Mouse (Mus musculus): Measurements from ENCODE around the gene Vnn1. TPM values are rescaled to one million over a fixed set of nuclear protein-coding genes. Genes with fewer than 3 reads are reported as not detected.

The Vnn1 gene
- polyA plus RNA-seq (2015; fragmentation: Nextera tagmentation; extraction: Ambion mirVana), result 2.1 and 2.2 TPM in 2 replicates

DNA sequence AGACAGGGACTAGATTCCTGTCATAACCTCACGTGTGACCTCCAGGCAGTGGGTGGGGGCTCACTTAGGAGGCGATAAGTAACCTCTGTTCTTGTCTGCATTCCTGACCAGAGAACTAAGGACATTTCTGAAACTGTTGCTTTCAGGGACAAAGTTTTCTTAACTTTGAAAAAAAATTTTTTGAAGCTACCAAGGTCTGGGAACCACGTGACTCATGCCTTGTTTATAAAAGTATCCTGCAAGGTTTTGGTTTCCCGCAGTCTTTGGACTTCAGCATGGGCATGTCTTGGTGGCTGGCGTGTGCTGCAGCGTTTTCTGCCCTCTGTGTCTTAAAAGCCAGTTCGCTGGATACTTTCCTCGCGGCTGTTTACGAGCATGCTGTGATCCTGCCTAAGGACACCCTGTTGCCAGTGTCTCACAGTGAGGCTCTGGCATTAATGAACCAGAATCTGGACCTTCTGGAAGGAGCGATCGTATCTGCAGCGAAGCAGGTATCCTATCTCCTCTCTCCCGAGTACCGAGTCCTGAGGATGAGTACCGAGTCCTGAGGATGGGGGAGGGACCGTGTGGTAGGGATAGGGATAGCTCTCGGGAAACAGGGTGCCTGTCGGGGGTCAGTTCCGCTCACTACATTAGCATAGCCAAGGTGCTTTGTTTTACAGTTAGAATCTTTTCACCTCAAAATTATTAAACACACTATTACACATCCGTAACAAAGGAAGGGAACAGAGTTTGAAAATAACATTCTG, at the start of gene Vnn1:
Vnn1 (plus strand) TSS at position 88 of the 749 bp plus-strand sequence.
- H3K36me3 ChIP-seq, result no peaks in the 10 kb centered on the region
- no peaks in the 10 kb centered on the region for H3K27me3 ChIP-seq
- H3K9me3 ChIP-seq (replicated peaks), result no peaks in the 10 kb centered on the region
- no peak for ATAC-seq (replicated peaks; ENCODE audit: insufficient number of reproducible peaks, insufficient read depth, low FRiP score, low read depth)
- 12% methylated on average over 21 of the region's 21 CpGs for WGBS
- H3K9ac ChIP-seq, result peak within 1 kb of the TSS; percentile 51
- H3K4me3 ChIP-seq, result peak within 1 kb of the TSS; percentile 45
- peaks cover 8% of the 10 kb centered on the region; the same call in 1 of the 2 replicates for H3K4me1 ChIP-seq (replicated peaks)
- no peak within 1 kb of the TSS for H3K27ac ChIP-seq
- H3K4me2 ChIP-seq, result peak within 1 kb of the TSS; percentile 69

DNA sequence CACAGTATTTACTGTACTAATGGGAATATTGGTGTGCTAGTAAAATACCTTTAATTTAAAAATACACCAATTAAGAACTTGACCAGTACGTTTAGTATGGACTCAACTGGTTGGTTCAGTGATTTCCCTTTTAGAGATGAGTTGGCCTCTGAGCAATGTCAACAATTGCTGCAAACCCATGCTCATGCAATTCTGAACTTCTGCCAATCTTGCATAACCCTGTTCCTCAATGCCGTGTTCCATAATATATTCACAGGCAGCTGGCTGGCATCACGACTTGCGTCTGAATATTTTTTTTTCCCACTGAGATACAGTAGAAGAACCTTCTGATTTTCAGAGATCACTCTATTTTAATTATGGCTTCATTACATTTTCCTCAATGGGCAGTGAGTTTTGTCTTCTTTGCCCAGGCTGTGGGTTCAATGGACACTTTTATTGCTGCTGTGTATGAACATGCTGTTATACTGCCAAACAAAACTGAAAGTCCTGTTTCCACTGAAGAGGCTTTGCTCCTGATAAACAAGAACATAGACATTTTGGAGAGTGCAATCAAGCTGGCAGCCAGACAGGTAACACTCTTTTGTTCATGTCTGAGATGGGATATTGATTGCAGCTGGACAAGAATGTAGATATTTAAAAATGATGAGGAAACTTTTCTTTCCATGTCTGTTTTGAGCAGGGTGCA, 43.1 kb upstream of the Vnn1 start, which contains the start of gene Vnn3:
Vnn3 (plus strand) TSS at position 235 of the 685 bp plus-strand sequence.
- Histone ChIP-seq H3K9me3 (replicated peaks) (no peaks in the 10 kb centered on the region), H3K27me3 (no peaks in the 10 kb centered on the region), H3K4me1 (replicated peaks) (no peaks in the 10 kb centered on the region), H3K4me3 (no peak within 1 kb of the TSS), H3K4me2 (no peak within 1 kb of the TSS), H3K36me3 (no peaks in the 10 kb centered on the region), H3K27ac (no peak within 1 kb of the TSS), H3K9ac (no peak within 1 kb of the TSS)
- no peak for ATAC-seq (replicated peaks; ENCODE audit: insufficient number of reproducible peaks, insufficient read depth, low FRiP score, low read depth)
- 69% methylated on average over 4 of the region's 4 CpGs for WGBS

DNA sequence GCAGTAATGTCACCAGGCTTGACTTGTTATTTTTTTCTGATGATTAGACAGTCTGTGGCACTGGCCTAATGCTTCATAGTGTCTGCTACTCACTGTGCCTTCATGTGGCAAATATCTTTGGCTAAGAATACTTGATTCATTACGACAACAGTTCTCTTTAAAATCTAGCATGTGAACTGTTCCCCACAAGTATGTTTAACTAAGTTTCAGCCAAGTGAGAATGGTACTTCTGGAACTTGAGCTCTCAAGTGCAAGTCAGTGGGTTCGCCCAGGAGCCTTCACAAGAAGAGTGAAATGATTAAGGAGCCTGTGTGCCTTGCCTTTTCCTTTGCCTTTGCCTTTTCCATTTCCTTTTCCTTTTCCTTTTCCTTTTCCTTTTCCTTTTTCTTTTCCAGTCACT, 42.4 kb upstream of the Vnn1 start:
- no peak overlapping the region for H3K9ac ChIP-seq
- H3K4me1 ChIP-seq (replicated peaks), result no peaks in the 10 kb centered on the region
- no peak overlapping the region for H3K4me2 ChIP-seq
- no peaks in the 10 kb centered on the region for H3K27me3 ChIP-seq
- H3K27ac ChIP-seq, result no peak overlapping the region
- ATAC-seq (replicated peaks; ENCODE audit: insufficient number of reproducible peaks, insufficient read depth, low FRiP score, low read depth), result no peak
- no peaks in the 10 kb centered on the region for H3K36me3 ChIP-seq
- H3K4me3 ChIP-seq, result no peak overlapping the region
- H3K9me3 ChIP-seq (replicated peaks), result no peaks in the 10 kb centered on the region
- WGBS, result 77% methylated on average over 2 of the region's 2 CpGs

DNA sequence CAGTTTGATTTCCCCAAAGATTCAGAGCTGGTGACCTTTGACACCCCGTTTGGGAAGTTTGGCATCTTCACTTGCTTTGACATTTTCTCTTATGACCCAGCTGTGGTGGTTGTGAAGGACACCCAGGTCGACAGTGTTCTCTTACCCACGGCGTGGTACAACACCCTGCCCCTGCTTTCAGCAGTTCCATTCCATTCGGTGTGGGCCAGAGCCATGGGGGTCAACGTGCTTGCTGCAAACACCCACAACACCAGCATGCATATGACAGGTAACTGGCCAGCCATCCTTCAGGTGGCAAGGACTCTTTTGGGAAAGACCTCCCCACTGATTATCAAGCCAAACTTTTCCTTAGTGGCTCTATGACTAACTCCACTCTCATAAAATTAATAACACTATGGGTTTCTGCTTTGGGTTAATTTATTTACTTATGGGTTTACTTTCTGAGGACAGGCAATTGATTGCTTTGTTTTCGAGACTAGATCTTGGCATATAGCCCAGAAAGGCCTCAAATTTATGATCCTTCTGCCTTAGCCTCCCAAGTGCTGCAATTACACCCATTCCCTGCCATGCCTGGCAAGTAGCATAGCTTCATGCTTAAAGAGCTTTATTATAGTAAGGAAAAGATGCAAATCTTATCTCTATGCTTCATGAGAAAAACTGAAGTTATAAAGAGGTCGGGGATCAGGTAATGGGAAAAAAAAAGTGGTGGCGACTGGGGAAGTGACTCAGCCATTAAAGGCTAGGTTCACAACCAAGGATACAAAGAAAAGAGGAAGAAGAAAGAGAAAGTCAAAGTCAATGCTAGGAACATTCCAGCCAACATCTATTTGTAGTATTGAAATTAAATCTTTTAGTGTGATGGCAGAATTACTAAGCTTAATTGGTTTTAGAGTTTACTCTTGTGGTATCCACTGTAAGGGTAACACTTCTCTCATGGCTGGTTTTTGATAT, 29.9 kb upstream of the Vnn1 start:
- Histone ChIP-seq H3K27me3 (no peaks in the 10 kb centered on the region), H3K4me3 (no peak overlapping the region), H3K9me3 (replicated peaks) (no peaks in the 10 kb centered on the region; the same call in 1 of the 2 replicates), H3K4me1 (replicated peaks) (no peaks in the 10 kb centered on the region), H3K27ac (no peak overlapping the region), H3K4me2 (no peak overlapping the region), H3K9ac (no peak overlapping the region), H3K36me3 (no peaks in the 10 kb centered on the region)
- no peak for ATAC-seq (replicated peaks; ENCODE audit: insufficient number of reproducible peaks, insufficient read depth, low FRiP score, low read depth)
- 73% methylated on average over 9 of the region's 9 CpGs for WGBS

DNA sequence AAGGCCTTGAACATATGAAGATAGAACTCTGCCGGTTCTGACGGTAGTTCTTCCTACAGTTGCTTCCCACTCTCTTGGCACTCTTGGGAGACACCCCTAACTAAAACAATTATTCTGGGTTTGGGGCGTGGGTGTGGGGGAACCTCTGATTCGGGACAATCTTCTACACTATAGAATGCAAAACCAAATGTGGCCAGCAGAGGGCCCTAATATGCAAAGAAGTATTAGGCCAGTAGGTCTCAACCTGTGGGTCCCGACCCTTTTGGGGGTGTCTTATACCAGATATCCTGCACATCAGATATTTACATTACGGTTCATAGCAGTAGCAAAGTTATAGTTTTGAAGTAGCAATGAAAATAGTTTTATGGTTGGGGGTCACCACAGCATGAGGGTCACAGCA, 13.8 kb upstream of the Vnn1 start:
- Histone ChIP-seq H3K9me3 (replicated peaks) (no peaks in the 10 kb centered on the region), H3K9ac (no peak overlapping the region), H3K36me3 (no peaks in the 10 kb centered on the region), H3K4me2 (no peak overlapping the region), H3K27ac (no peak overlapping the region), H3K4me1 (replicated peaks) (no peaks in the 10 kb centered on the region), H3K27me3 (no peaks in the 10 kb centered on the region), H3K4me3 (no peak overlapping the region)
- WGBS, result 78% methylated on average over 6 of the region's 6 CpGs
- ATAC-seq (replicated peaks; ENCODE audit: insufficient number of reproducible peaks, insufficient read depth, low FRiP score, low read depth), result no peak

DNA sequence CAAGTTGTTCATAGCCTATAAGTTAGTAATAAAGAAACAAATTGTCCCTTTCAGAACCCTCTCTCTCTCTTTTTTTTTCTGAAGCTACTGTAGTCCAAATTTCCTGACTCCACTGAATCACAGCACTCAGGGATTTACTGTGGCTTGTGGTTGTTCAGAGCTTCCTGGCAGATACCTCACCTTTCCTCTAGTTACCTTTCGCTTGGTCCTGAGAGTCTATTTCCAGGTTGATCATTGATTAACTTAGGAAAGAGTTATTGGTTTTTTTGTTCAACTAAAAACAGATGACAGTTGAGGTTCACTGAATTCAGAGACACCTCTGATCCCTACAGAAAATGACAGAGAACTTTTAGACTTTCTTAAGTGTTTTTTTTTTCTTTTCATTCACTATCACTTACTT, 9.6 kb upstream of the Vnn1 start:
- Histone ChIP-seq H3K4me1 (replicated peaks) (no peaks in the 10 kb centered on the region), H3K4me2 (no peak overlapping the region), H3K27ac (no peak overlapping the region), H3K4me3 (no peak overlapping the region), H3K27me3 (no peaks in the 10 kb centered on the region), H3K36me3 (no peaks in the 10 kb centered on the region), H3K9ac (no peak overlapping the region), H3K9me3 (replicated peaks) (no peaks in the 10 kb centered on the region)
- ATAC-seq (replicated peaks; ENCODE audit: insufficient number of reproducible peaks, insufficient read depth, low FRiP score, low read depth), result no peak
- WGBS, result 87% methylated on average over 1 of the region's 1 CpGs

DNA sequence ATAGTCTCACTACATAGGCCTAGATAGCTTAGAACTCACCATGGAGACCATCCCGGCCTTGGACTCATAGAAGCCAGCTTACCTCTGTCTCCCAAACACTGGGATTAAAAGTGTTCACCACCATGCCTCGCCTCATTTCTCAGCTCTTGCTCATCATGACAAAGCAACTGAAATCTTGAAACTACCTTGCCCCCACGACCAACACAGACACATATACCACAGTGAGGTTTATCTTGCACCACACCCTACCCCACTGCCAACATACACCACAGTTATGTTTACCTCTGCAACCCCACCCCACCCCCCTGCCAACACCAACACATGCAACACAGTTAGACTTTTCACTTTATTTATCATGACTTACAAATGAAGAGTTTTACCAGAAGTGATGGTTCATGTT, 8.4 kb upstream of the Vnn1 start:
- WGBS, result 73% methylated on average over 3 of the region's 3 CpGs
- no peak overlapping the region for H3K4me2 ChIP-seq
- no peaks in the 10 kb centered on the region for H3K9me3 ChIP-seq (replicated peaks)
- H3K36me3 ChIP-seq, result no peaks in the 10 kb centered on the region
- H3K4me1 ChIP-seq (replicated peaks), result no peaks in the 10 kb centered on the region
- no peaks in the 10 kb centered on the region for H3K27me3 ChIP-seq
- H3K27ac ChIP-seq, result no peak overlapping the region
- no peak overlapping the region for H3K9ac ChIP-seq
- no peak overlapping the region for H3K4me3 ChIP-seq
- no peak for ATAC-seq (replicated peaks; ENCODE audit: insufficient number of reproducible peaks, insufficient read depth, low FRiP score, low read depth)

DNA sequence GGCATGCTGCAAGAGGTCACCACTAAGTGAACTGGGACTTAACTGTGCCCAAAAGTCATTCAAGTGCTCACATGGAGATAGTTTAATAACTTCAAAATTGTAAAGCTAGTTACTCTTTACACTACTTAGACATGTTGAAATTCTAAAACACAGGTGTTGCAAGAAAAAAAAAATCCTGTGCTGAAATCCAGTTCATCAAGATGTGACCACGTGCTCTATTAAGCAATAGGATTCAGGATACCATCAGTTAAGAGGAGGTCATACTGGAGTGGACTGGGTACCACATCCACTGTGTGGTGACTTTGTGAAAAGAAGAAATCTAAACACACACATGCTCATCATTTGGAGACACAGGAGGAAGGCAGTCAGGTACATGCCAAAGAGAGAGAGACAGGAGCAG, 1.5 kb upstream of the Vnn1 start:
- Histone ChIP-seq H3K4me1 (replicated peaks) (peaks cover 8% of the 10 kb centered on the region; the same call in 1 of the 2 replicates), H3K4me3 (no peak overlapping the region), H3K27ac (no peak overlapping the region), H3K27me3 (no peaks in the 10 kb centered on the region), H3K9ac (no peak overlapping the region), H3K4me2 (no peak overlapping the region), H3K9me3 (replicated peaks) (no peaks in the 10 kb centered on the region), H3K36me3 (no peaks in the 10 kb centered on the region)
- ATAC-seq (replicated peaks; ENCODE audit: insufficient number of reproducible peaks, insufficient read depth, low FRiP score, low read depth), result no peak
- WGBS, result 80% methylated on average over 1 of the region's 1 CpGs

DNA sequence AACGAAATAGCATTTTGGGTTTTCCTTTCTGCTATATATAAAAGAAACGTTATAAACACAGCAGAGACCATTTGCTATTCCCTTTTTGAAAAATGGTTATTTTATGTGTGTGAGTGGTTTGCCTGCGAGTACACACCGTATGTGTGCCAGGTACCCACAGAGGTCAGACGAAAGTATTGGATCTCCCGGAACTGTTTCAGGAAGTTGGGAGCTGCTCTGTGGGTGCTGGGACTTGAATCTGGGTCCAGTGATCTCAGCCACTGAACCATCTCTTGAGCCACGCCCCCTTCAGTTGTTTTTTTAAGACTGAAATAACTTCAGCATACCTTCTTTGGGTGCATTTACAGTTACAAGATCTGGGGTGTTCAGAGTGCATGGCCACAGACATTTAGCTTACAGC, 888 bp downstream of the Vnn1 start:
- no peaks in the 10 kb centered on the region for H3K9me3 ChIP-seq (replicated peaks)
- 64% methylated on average over 7 of the region's 7 CpGs for WGBS
- no peaks in the 10 kb centered on the region for H3K27me3 ChIP-seq
- ATAC-seq (replicated peaks; ENCODE audit: insufficient number of reproducible peaks, insufficient read depth, low FRiP score, low read depth), result no peak
- H3K36me3 ChIP-seq, result no peaks in the 10 kb centered on the region
- no peak overlapping the region for H3K9ac ChIP-seq
- no peak overlapping the region for H3K27ac ChIP-seq
- H3K4me1 ChIP-seq (replicated peaks), result peaks cover 8% of the 10 kb centered on the region; the same call in 1 of the 2 replicates
- H3K4me2 ChIP-seq, result peak overlapping the region; percentile 69; the same call in 1 of the 2 replicates
- no peak overlapping the region for H3K4me3 ChIP-seq

DNA sequence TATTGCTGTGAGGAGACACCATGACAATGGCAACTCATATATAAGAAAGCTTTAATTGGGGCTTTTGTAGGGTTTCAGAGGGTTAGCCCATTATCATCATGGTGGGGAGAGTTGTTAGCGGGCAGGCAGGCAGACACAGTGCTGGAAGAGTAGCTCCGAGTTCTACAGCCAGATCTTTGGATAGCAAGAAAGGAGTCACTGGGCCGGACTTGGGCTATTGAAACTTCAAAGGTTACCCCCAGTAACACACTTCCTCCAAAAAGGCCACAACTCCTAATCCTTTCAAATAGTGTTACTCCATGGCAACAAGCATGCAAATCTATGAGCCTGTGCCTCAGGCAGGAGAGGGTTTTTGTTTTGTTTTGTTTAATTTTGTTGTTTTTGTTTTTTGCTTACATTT, 6.6 kb downstream of the Vnn1 start:
- no peaks in the 10 kb centered on the region for H3K4me1 ChIP-seq (replicated peaks)
- no peak overlapping the region for H3K9ac ChIP-seq
- H3K36me3 ChIP-seq, result no peaks in the 10 kb centered on the region
- H3K4me3 ChIP-seq, result no peak overlapping the region
- no peaks in the 10 kb centered on the region for H3K9me3 ChIP-seq (replicated peaks)
- no peak for ATAC-seq (replicated peaks; ENCODE audit: insufficient number of reproducible peaks, insufficient read depth, low FRiP score, low read depth)
- H3K27ac ChIP-seq, result no peak overlapping the region
- 82% methylated on average over 3 of the region's 3 CpGs for WGBS
- no peaks in the 10 kb centered on the region for H3K27me3 ChIP-seq
- no peak overlapping the region for H3K4me2 ChIP-seq

DNA sequence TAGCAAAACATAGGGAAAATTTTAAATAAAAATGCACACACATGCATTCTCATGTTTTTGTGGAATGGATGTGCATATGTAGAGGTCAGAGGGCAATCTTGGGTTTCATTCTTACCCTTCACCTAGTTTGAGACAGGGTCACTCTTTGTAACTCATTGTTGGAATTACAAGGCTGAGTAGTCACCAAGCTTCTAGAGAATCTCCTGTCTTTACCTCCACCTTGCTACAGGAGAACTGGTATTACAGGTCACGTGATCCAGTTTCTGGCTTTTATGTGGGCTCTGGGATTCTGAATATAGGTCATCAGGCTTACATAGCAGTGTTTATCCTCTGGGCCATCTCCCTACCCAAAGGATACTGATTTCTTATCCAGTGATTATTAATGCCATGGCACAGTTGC, 11.2 kb downstream of the Vnn1 start:
- no peak overlapping the region for H3K9ac ChIP-seq
- H3K9me3 ChIP-seq (replicated peaks), result no peaks in the 10 kb centered on the region
- ATAC-seq (replicated peaks; ENCODE audit: insufficient number of reproducible peaks, insufficient read depth, low FRiP score, low read depth), result no peak
- no peak overlapping the region for H3K4me2 ChIP-seq
- no peaks in the 10 kb centered on the region for H3K27me3 ChIP-seq
- H3K36me3 ChIP-seq, result no peaks in the 10 kb centered on the region
- WGBS, result 86% methylated on average over 1 of the region's 1 CpGs
- H3K4me1 ChIP-seq (replicated peaks), result no peaks in the 10 kb centered on the region
- H3K27ac ChIP-seq, result no peak overlapping the region
- H3K4me3 ChIP-seq, result no peak overlapping the region
